Mouse (Mus musculus): Measurements from ENCODE around the gene Rab23.

Rab23 gene

GRCm38 (mm10) chr1:33719733-33720225, at the start of gene Rab23:
Gene Rab23, plus strand, starts transcription at chr1:33719887.
- DNase-seq, result peak; percentile 88

GRCm38 (mm10) chr1:33670164-33670616, 49.5 kb upstream of the Rab23 start:
- peak; percentile 55 for DNase-seq

- DNase-seq, result no peak
These were observed 48.2 kb upstream of the Rab23 start for GRCm38 (mm10) chr1:33671441-33671840.

DNA sequence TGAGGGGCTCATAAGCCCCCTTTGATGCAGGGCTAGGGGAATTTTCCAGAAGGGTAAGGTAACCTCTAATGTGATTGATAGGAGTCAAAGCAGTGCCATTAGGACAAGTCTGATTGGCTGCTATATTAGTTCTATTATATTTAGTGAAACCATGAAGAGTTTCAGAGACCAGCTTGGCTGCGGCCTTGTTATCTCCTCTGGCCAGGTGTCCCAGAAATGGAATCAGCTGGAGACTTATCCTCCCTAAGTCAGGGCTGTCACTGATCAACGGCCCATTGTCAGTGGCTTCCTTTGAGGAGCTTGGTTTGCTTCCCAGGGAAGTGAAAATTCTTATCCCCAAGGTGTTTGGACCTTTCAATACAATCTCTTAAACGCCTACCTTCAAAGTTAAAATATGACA, 47.6 kb upstream of the Rab23 start:
- no peak for DNase-seq

- no peak for DNase-seq
These were observed 47.2 kb upstream of the Rab23 start for GRCm38 (mm10) chr1:33672514-33672913.

GRCm38 (mm10) chr1:33673158-33673960, 46.3 kb upstream of the Rab23 start:
- no peak for DNase-seq

DNA sequence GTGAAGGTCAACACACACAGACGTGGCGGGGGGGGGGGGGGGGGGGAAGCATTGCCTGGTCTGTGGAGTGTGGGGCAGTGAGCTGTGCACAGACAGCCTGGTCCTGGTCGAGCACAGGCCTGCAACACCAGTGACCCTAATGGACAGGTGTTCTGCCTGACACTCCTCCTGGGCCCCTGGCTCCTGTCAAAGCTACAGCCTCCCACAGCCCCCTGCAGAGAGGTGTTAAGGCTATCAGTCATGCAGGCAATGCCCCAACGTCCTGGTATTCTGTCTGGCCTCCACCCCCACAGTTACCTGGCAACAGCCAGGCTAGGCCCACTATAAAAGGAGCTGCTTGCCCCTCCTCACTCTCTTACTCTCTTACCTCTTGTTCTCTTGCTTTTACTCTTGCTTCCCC, 39.3 kb upstream of the Rab23 start:
- no peak for DNase-seq

DNA sequence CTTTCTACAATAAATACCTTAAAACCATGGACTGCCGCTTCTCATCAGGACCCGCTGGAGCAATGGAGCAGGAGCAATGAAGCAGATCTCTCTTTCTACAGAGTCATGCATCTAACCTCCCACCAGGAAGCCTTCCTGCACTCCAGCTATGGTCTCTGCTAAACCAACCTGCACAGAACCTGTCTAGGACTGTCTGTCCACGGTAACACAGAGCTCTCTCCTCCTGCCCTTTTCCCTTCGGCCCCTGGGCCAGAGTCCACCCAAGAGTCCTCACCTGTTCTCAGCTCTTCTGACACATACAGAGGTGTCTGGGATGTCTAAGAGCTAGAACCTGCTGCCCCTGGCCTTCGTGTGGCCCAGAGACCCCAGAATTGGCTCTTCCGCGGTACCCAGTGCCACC, 38.8 kb upstream of the Rab23 start:
- peak; percentile 22 for DNase-seq

DNA sequence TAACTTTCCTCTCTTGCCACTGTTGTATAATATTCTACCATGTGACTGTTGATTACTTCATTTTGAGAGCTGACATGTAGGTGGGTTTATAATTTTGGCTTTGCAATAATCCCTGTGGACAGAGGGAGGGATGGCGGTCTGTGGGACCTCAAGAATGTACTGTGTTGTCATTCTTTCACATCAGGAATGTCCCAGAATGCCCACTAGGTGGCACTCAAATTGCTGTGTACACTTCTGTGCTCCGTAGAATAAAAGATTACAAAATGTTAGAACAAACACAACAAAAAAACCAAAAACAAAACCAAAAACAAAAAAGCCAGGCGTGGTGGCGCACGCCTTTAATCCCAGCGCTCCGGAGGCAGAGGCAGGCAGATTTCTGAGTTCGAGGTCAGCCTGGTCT, 35.2 kb upstream of the Rab23 start:
- DNase-seq, result peak; percentile 51

DNA sequence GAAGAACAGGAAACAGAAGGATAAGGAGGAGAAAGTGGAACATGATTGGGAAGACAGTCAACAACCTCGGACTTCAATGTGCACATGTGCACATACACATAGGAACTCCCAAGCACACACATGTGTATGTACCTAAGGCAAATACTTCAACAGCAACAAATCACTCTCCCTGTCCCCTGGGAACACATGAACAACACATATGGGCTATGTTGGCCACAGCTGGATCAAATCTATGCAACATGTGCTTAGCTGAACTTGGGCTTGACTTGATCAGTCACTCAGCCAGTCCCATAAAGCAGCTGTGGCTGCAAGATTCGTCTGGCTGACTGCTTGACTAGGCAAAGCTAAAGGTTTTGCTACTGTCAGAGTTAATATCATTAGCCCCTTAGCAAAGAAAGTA, 30.9 kb upstream of the Rab23 start:
- DNase-seq, result no peak

GRCm38 (mm10) chr1:33689446-33690086, 30.1 kb upstream of the Rab23 start:
- no peak for DNase-seq

GRCm38 (mm10) chr1:33690087-33690448, 29.6 kb upstream of the Rab23 start:
- no peak for DNase-seq

GRCm38 (mm10) chr1:33693893-33694292, 25.8 kb upstream of the Rab23 start:
- no peak for DNase-seq

DNA sequence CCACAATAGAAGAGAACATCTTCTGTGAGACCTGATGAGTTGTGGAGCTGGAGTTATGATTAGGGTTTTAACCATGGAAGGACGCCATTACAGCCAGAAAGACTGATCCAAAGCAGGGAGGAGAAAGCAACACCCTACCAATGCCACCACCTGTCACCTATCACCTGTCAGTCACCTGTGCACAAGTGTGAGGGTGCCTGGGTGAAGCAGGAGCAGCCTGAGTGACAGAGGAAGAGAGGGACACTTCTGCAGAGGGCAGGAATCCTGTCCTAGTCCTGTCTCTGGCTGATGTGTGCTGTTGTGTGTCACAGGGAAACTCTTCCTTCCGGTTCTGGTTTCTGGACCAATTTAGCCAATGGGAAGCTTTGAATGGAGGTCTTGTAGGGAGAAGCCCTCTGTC, 23.7 kb upstream of the Rab23 start:
- no peak for DNase-seq

- no peak for DNase-seq
These were observed 18.4 kb upstream of the Rab23 start for GRCm38 (mm10) chr1:33701244-33701643.

GRCm38 (mm10) chr1:33709615-33710014, 10.1 kb upstream of the Rab23 start:
- DNase-seq, result no peak

- no peak for DNase-seq
These were observed 7.7 kb upstream of the Rab23 start for GRCm38 (mm10) chr1:33712026-33712425.

DNA sequence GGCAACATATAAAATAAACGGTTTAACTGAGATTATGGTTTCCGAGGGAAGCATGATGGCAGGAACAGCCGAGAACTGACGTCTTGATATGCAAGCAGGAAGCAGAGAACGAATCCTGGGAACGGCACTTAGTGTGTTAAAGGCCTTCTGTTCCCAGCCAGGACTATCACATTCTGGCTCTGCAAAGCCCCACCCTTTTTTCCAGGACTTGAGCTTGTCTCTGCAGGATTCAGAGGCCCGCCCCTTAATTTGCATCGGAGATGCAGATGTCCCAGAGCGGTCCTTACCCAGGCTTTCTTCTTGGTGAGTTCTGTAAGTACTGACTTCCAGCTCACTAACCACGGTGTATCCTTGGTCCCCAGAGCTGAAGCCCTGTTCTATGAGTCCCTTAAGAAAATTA, 4.9 kb upstream of the Rab23 start:
- DNase-seq, result no peak

DNA sequence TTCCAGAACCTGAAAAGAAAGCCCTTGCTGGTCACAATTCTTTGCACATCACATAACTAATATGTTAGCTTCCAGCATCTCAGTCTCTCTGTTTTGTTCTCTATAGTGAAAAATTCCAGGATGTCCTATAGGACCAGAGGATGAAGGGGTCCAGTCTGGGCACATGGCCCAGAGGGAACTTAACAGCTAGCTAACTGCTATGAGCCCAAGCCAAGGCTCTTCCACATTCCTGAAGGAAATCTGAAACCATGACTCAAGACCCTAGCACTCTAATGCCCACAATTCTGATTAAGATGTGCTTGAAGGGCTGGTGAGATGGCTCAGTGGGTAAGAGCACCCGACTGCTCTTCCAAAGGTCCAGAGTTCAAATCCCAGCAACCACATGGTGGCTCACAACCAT, 2.1 kb upstream of the Rab23 start:
- no peak for DNase-seq

DNA sequence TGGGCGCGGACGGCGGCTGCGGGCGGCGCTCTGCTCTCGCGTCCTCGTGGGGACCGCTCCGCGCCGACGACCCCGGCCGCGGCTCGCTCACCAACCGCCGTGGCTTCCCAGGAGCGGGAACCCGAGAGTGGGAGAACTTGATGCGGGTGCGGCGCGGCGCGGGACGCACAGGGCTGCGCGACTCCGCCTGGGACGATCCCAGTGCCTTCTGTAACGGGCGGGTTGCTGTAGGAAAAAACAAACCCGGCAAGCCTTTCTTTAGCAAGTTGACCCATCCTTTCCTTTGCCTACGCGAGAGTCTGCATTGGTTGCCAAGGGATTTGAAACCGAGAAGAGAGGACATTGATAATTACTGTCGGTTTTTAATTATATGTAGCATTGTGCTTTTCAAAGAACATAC, 544 bp downstream of the Rab23 start:
- no peak for DNase-seq

DNA sequence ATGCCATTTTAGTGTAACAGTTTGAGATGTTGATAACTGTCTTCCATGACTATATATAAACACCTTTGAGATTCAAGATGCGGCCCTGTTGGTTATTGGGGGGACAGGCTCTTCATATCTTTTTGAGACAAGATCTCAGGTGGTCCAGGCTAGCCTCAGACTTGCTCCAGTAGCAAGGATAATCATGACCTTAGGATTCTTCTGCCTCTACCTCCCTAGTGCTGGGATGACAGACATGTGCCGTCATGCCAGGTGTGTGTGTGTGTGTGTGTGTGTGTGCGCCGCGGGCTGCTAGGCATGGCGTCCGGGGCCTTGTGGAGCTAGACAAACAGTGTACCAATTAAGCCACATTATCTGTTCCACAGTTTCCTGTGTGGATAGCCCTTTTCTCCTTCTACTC, 1.3 kb downstream of the Rab23 start:
- no peak for DNase-seq

GRCm38 (mm10) chr1:33724516-33724915, 4.8 kb downstream of the Rab23 start:
- no peak for DNase-seq

GRCm38 (mm10) chr1:33725086-33725485, 5.4 kb downstream of the Rab23 start:
- no peak for DNase-seq

DNA sequence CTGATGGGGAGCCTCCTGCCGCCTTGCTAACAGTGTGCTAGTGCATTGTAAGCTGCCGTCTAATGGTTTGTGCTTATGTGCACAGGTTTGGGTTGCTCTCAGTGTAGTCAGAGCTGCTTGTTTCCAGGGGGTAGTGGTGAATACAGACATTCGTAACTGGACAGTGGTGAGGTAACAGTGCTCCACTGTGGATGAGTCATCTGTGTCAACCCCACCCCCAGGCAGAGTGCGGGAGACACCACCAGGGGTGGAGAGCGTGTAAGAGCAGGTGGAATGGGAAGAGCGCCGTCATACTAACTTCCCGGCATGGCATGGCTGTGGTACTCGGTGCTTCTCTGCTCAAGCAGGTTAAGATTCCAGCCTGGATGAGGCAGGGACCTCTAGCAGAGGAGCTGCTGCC, 13.4 kb downstream of the Rab23 start:
- no peak for DNase-seq
